Mouse (Mus musculus) urinary bladder, adult 18-20 months (tissue): ENCODE measurements around the gene Mosmo.
"Not testable (repeated sequence)": the region's sequence is repeated elsewhere in the genome, so short reads cannot be mapped to it uniquely, and the experiment has no call there.

ENCODE experiments used
- DNase-seq, 2 experiments: peaks; one replicate each; pipeline ENCODE4 v3.0.0; 2022; ENCODE audit warnings: low spot score in 2 of 2, mixed read lengths in 2 of 2

The Mosmo gene

GRCm38 (mm10) chr7:120703888-120704287 lies 26.5 kb downstream of the Mosmo start:
- DNase-seq, result no peak

- DNase-seq, result no peak
These were observed 34.7 kb downstream of the Mosmo start for GRCm38 (mm10) chr7:120712071-120712470.

- no peak for DNase-seq
These were observed 35.8 kb downstream of the Mosmo start for GRCm38 (mm10) chr7:120713225-120713624.

GRCm38 (mm10) chr7:120713951-120714350 lies 36.5 kb downstream of the Mosmo start:
- not testable (repeated sequence) for DNase-seq

- no peak for DNase-seq
These were observed 39.8 kb downstream of the Mosmo start for GRCm38 (mm10) chr7:120717261-120717660.

GRCm38 (mm10) chr7:120721051-120721450 lies 43.6 kb downstream of the Mosmo start:
- no peak for DNase-seq

- DNase-seq, result no peak
These were observed 44.0 kb downstream of the Mosmo start for GRCm38 (mm10) chr7:120721456-120721855.

GRCm38 (mm10) chr7:120722063-120722462 lies 44.6 kb downstream of the Mosmo start:
- no peak for DNase-seq

GRCm38 (mm10) chr7:120722839-120723278 lies 45.4 kb downstream of the Mosmo start:
- no peak for DNase-seq

GRCm38 (mm10) chr7:120727581-120727980 lies 50.2 kb downstream of the Mosmo start:
- DNase-seq, result no peak

- DNase-seq, result no peak
These were observed 52.2 kb downstream of the Mosmo start for GRCm38 (mm10) chr7:120729635-120730034.

- DNase-seq, result no peak
These were observed 55.5 kb downstream of the Mosmo start for GRCm38 (mm10) chr7:120732906-120733305.

GRCm38 (mm10) chr7:120739018-120739417 lies 61.6 kb downstream of the Mosmo start, which contains the start of gene Vwa3a:
TSS of gene Vwa3a (plus strand) at chr7:120739318.
- DNase-seq, result no peak

- no peak for DNase-seq
These were observed 62.2 kb downstream of the Mosmo start for GRCm38 (mm10) chr7:120739558-120740101.

- no peak for DNase-seq
These were observed 66.2 kb downstream of the Mosmo start for GRCm38 (mm10) chr7:120743366-120744351.

- DNase-seq, result no peak
These were observed 67.2 kb downstream of the Mosmo start for GRCm38 (mm10) chr7:120744606-120745005.

- peak in 1 of 2 experiments; percentile 37 for DNase-seq
These were observed 68.6 kb downstream of the Mosmo start for GRCm38 (mm10) chr7:120746029-120746428.

GRCm38 (mm10) chr7:120746821-120747220 lies 69.4 kb downstream of the Mosmo start:
- DNase-seq, result no peak

GRCm38 (mm10) chr7:120748478-120748877 lies 71.1 kb downstream of the Mosmo start:
- DNase-seq, result no peak

GRCm38 (mm10) chr7:120751330-120751729 lies 73.9 kb downstream of the Mosmo start:
- DNase-seq, result no peak

GRCm38 (mm10) chr7:120751906-120752305 lies 74.5 kb downstream of the Mosmo start:
- DNase-seq, result no peak

GRCm38 (mm10) chr7:120754671-120755070 lies 77.3 kb downstream of the Mosmo start:
- peak; percentile 51 to 57 for DNase-seq

- DNase-seq, result no peak
These were observed 90.0 kb downstream of the Mosmo start for GRCm38 (mm10) chr7:120767369-120767768.
